ENCODE assay signal across 19 mouse cellular contexts in genomic region chr2:92519396-92519795, GRCm38 (mm10). TPM values are rescaled to one million over a fixed set of nuclear protein-coding genes. Genes with fewer than 3 reads are reported as not detected.
A peak's percentile ranks its signal among the peaks of the same experiment; 100 is the strongest.
DNase-seq lines count a peak whose midpoint lies in the region; ATAC-seq lines count a peak whose summit lies in the region.
"Had no signal": no experiment of that assay in that cellular context is flagged by ENCODE, and none has a peak within 500 bp of the region (broad histone marks: within the 10 kb centered on the region; RNA-seq: fewer than 3 reads in every experiment).

No protein-coding gene starts in this region.

- peak overlapping the region; percentile 19 for H3K4me3 ChIP-seq in megakaryocyte, embryonic 14.5 days (replicated peaks)
- no peak overlapping the region for H3K4me3 ChIP-seq in limb, embryonic 10.5 days
- H3K4me3 ChIP-seq: embryonic facial prominence, embryonic 12.5 days; forebrain, embryonic 15.5 days; heart, embryonic 12.5 days; hindbrain, embryonic 15.5 days had no signal

- DNase-seq in adrenal gland, postnatal 25 days, result peak; percentile 14
- no peak for DNase-seq in adrenal gland, postnatal 4 days (ENCODE audit: low spot score in 2 of 2)
- peak; percentile 27 to 33 for DNase-seq in adrenal gland, postnatal 36 days
- DNase-seq in limb, embryonic 10.5 days (ENCODE audit: low spot score), result peak; percentile 15
- DNase-seq: cerebellum, adult 11 months; cerebellum, adult 8-10 months; cerebellum, postnatal 14 days; embryo, embryonic 11 days; gastrocnemius, postnatal 36 days; heart, adult 18-20 months; heart, postnatal 36 days had no signal

- ATAC-seq in megakaryocyte, adult 5-6 weeks (ENCODE audit: poor library complexity, severe bottlenecking), result no peak
- ATAC-seq: activated CD4-positive, CD25-positive, alpha-beta regulatory T cell, adult 4 months; forebrain, embryonic 15.5 days; Patski had no signal

- no peak overlapping the region for H3K27ac ChIP-seq in limb, embryonic 10.5 days
- H3K27ac ChIP-seq: embryonic facial prominence, embryonic 12.5 days; forebrain, embryonic 15.5 days; hindbrain, embryonic 15.5 days had no signal

- 91% methylated on average over 8 of the region's 8 CpGs for WGBS in limb, embryonic 10.5 days

- H3K4me1 ChIP-seq in megakaryocyte, embryonic 14.5 days, result peaks cover 4% of the 10 kb centered on the region
- H3K4me1 ChIP-seq in limb, embryonic 10.5 days, result no peaks in the 10 kb centered on the region
- H3K4me1 ChIP-seq: embryonic facial prominence, embryonic 12.5 days; forebrain, embryonic 15.5 days; heart, embryonic 12.5 days; hindbrain, embryonic 15.5 days had no signal

- H3K36me3 ChIP-seq in megakaryocyte, embryonic 14.5 days (replicated peaks; ENCODE audit: low read length), result no peaks in the 10 kb centered on the region
- H3K36me3 ChIP-seq in limb, embryonic 10.5 days, result no peaks in the 10 kb centered on the region
- H3K36me3 ChIP-seq: embryonic facial prominence, embryonic 12.5 days; forebrain, embryonic 15.5 days; heart, embryonic 12.5 days; hindbrain, embryonic 15.5 days had no signal

- peaks cover 55% of the 10 kb centered on the region for H3K27me3 ChIP-seq in megakaryocyte, embryonic 14.5 days (replicated peaks)
- no peaks in the 10 kb centered on the region for H3K27me3 ChIP-seq in limb, embryonic 10.5 days (ENCODE audit: low read depth, poor library complexity, severe bottlenecking)
- H3K27me3 ChIP-seq: embryonic facial prominence, embryonic 12.5 days; forebrain, embryonic 15.5 days; heart, embryonic 12.5 days; hindbrain, embryonic 15.5 days; Patski had no signal

- H3K9me3 ChIP-seq in megakaryocyte, embryonic 14.5 days, result no peaks in the 10 kb centered on the region
- no peaks in the 10 kb centered on the region for H3K9me3 ChIP-seq in limb, embryonic 10.5 days (replicated peaks)
- H3K9me3 ChIP-seq: embryonic facial prominence, embryonic 12.5 days; forebrain, embryonic 15.5 days; heart, embryonic 12.5 days; hindbrain, embryonic 15.5 days had no signal

RNA-seq across cellular contexts. Expression of gene Slc35c1, which starts 59.1 kb away (rescaled TPM):
- 24.0 and 28.2 TPM in 2 replicates for total RNA-seq in adrenal gland, postnatal 25 days (2021)
- 10 to 100 TPM; 22.7 to 23.7 TPM for total RNA-seq in adrenal gland, postnatal 4 days (2021)
- polyA plus RNA-seq in megakaryocyte, embryonic 14.5 days (2012; ENCODE audit: insufficient read depth, low replicate concordance), result 10.3 and 11.7 TPM in 2 replicates
- 82.5 and 84.8 TPM in 2 replicates for total RNA-seq in megakaryocyte, adult 5-6 weeks (2015)
- 28.7 and 42.0 TPM in 2 replicates for total RNA-seq in megakaryocyte, adult 5-6 weeks (2017)
- 10 to 100 TPM; 14.8 to 24.3 TPM for total RNA-seq in adrenal gland, postnatal 36 days (2021)
- polyA plus RNA-seq in limb, embryonic 10.5 days (2016; fragmentation: Nextera tagmentation; extraction: Ambion mirVana), result 11.1 and 11.2 TPM in 2 replicates

Comparison
In these comparisons a context has a peak if more than half of its experiments do, and no peak if none do; other contexts are left out.
1. DNase-seq: peak in adrenal gland, postnatal 25 days (single experiment), adrenal gland, postnatal 36 days (2 of 2) and limb, embryonic 10.5 days (single experiment); none in adrenal gland, postnatal 4 days (0 of 2).